In the genomic region with DNA sequence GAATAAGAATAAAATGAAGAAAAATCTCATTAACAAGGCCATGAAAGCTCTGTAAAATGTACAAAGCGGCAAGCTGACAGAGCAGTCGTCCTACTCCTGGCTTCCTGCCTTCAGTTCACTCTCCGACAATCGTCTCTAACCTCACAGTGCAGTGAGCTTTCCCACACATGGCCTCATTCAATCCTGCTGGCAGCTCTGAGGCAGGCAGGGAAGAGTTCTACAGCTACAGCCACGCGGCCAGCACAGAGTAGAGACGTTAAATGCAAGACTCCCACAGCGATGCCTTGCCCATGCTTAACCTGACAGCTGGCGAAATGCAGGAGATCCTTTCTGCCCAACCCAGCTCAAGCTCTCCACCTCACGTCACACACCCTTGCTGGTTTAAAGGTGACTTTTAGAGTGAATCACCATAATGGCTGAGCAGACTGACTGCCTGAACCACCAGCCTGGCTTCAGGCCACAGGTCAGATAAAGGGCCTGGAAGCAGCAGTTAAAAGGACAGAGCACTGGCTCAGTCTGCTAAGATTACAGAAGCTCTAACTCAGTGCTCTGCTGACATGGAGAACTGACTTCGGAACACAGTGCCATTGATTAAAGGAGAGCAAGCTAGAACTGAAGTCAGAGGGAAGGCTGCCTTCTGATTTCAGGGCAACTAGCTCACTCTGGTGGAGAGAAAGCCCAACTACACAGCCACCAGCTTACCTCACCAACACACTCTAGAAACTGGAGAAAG, we compare ENCODE assay signal across 8 mouse cellular contexts. TPM values are rescaled to one million over a fixed set of nuclear protein-coding genes. Genes with fewer than 3 reads are reported as not detected.
A peak's percentile ranks its signal among the peaks of the same experiment; 100 is the strongest.
DNase-seq lines count a peak whose midpoint lies in the region; ATAC-seq lines count a peak whose summit lies in the region.

No protein-coding gene starts in this region.

- no peaks in the 10 kb centered on the region for H3K36me3 ChIP-seq in midbrain, embryonic 16.5 days (ENCODE audit: control insufficient read depth, insufficient read depth, low read length)

- no peaks in the 10 kb centered on the region for H3K27me3 ChIP-seq in midbrain, embryonic 16.5 days (ENCODE audit: control insufficient read depth, insufficient read depth, low read depth, low read length)

- WGBS in midbrain, embryonic 16.5 days: 56% methylated on average over 11 of the region's 11 CpGs

- ATAC-seq in midbrain, embryonic 16.5 days: peak; percentile 91

- H3K9ac ChIP-seq in midbrain, embryonic 16.5 days (ENCODE audit: low read depth, low read length): no peak overlapping the region

- no peak overlapping the region for H3K4me3 ChIP-seq in midbrain, embryonic 16.5 days (ENCODE audit: low read depth, low read length)

- H3K4me1 ChIP-seq in midbrain, embryonic 16.5 days (ENCODE audit: control insufficient read depth, insufficient read depth, low read length): 0 out of 2 replicates have a peak, but pooled peaks cover 4% of the 10 kb centered on the region

- no peaks in the 10 kb centered on the region for H3K9me3 ChIP-seq in midbrain, embryonic 16.5 days (replicated peaks; ENCODE audit: control insufficient read depth, low read length, poor library complexity, severe bottlenecking)

- 0 out of 2 replicates have a peak overlapping the region, but pooled peaks have one; percentile 7 for H3K27ac ChIP-seq in midbrain, embryonic 16.5 days (ENCODE audit: low read length)

- DNase-seq in ovary, adult 18-20 months (ENCODE audit: low spot score): peak; percentile 25
- DNase-seq in ovary, postnatal 10 days (ENCODE audit: low spot score): no peak
- peak; percentile 67 for DNase-seq in embryo, embryonic 10.5 days (ENCODE audit: low spot score)
- DNase-seq in heart, adult 18-20 months: peak; percentile 56 to 59
- DNase-seq in kidney, adult 18-20 months: peak; percentile 33
- DNase-seq in left cerebral cortex, postnatal 4 days: peak; percentile 56
- DNase-seq in urinary bladder, postnatal 14 days (ENCODE audit: low spot score): peak; percentile 43

- intact Hi-C loops in left cerebral cortex, postnatal 4 days (cut with DNase I): loop anchor here (5.0 to 10.0 kb wide), 3 partner anchors 361 to 991 kb away; partner anchors contain the start of gene Rybp

- H3K4me2 ChIP-seq in midbrain, embryonic 16.5 days (ENCODE audit: low read length): no peak overlapping the region

RNA-seq across cellular contexts. Expression of gene Shq1, which starts 25.3 kb away (rescaled TPM):
- 1 to 10 TPM; 3.3 to 4.5 TPM for total RNA-seq in heart, adult 18-20 months (2021)
- total RNA-seq in left cerebral cortex, postnatal 4 days (2021): 1 to 10 TPM; 7.8 to 9.5 TPM
- 9.7 and 10.2 TPM in 2 replicates for polyA plus RNA-seq in midbrain, embryonic 16.5 days (2015; fragmentation: Nextera tagmentation; extraction: Ambion mirVana)

RNA-seq across cellular contexts. Expression of gene Gxylt2, which starts 58.9 kb away (rescaled TPM):
- 1 to 10 TPM; 1.8 to 2.1 TPM for total RNA-seq in heart, adult 18-20 months (2021)
- total RNA-seq in left cerebral cortex, postnatal 4 days (2021): 1 to 10 TPM; 2.1 to 2.7 TPM
- 1.2 and 1.3 TPM in 2 replicates for polyA plus RNA-seq in midbrain, embryonic 16.5 days (2015; fragmentation: Nextera tagmentation; extraction: Ambion mirVana)
